Comparison of ENCODE assay signal across 20 mouse cellular contexts in the genomic region with DNA sequence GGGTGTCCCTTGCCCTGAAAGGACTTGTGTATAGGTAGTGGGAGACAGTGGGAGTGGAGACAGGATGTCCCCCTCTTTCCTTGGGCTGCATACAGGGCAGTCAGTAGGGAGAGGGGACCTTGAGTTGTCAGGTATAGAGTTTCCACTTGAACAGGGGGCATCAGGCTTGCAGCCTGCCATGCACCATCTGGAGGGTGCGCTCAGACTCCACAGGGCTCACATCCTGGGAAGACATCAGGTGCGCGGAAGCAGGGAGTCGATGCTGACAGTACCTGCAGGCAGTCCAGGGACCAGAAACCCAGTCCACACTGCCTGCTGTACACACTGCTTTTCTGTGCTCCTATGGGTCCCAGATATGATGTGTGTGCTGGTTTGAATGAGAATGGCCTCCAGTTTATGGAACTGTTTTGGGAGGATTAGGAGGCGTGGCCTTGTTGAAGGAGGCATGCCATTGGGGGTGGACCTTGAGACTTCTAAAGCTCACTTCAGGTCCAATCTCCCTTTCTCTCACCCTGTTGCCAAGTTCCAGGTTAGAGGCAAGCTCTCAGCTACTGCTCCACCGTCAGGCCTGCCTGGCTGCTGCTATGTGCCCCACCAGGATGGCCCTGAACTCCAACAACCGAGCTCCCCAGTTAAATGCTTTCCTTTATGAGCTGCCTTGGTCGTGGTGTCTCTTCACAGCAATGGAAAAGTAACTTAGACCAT.
DNase-seq lines count a peak whose midpoint lies in the region; ATAC-seq lines count a peak whose summit lies in the region.
"Had no signal": no experiment of that assay in that cellular context is flagged by ENCODE, and none has a peak within 500 bp of the region (broad histone marks: within the 10 kb centered on the region; RNA-seq: fewer than 3 reads in every experiment).

No protein-coding gene starts in this region.

- H3K4me2 ChIP-seq in embryonic facial prominence, embryonic 12.5 days (replicated peaks): no peak overlapping the region; the same call in 1 of the 2 replicates
- no peak overlapping the region for H3K4me2 ChIP-seq in lung, embryonic 16.5 days (ENCODE audit: low read depth, low read length)
- no peak overlapping the region for H3K4me2 ChIP-seq in forebrain, embryonic 11.5 days (ENCODE audit: low read depth, low read length, severe bottlenecking)
- no peak overlapping the region for H3K4me2 ChIP-seq in hindbrain, embryonic 15.5 days
- H3K4me2 ChIP-seq: heart, embryonic 12.5 days; kidney, embryonic 15.5 days; liver, embryonic 11.5 days had no signal

- peaks cover 3% of the 10 kb centered on the region; the same call in 1 of the 2 replicates for H3K4me1 ChIP-seq in embryonic facial prominence, embryonic 12.5 days
- peaks cover 6% of the 10 kb centered on the region; the same call in 1 of the 2 replicates for H3K4me1 ChIP-seq in embryonic facial prominence, embryonic 10.5 days
- peaks cover 7% of the 10 kb centered on the region for H3K4me1 ChIP-seq in lung, embryonic 16.5 days (replicated peaks; ENCODE audit: control insufficient read depth, insufficient read depth, low read length)
- H3K4me1 ChIP-seq in forebrain, embryonic 11.5 days (replicated peaks; ENCODE audit: control insufficient read depth, insufficient read depth, low read length): no peaks in the 10 kb centered on the region
- peaks cover 25% of the 10 kb centered on the region for H3K4me1 ChIP-seq in hindbrain, embryonic 15.5 days (replicated peaks)
- H3K4me1 ChIP-seq: heart, embryonic 12.5 days; kidney, embryonic 15.5 days; limb, embryonic 10.5 days had no signal

- H3K27ac ChIP-seq in embryonic facial prominence, embryonic 12.5 days: peak overlapping the region; percentile 60; the same call in 1 of the 2 replicates
- H3K27ac ChIP-seq in embryonic facial prominence, embryonic 10.5 days (replicated peaks): no peak overlapping the region; the same call in 1 of the 2 replicates
- H3K27ac ChIP-seq in lung, embryonic 16.5 days (ENCODE audit: low read length): peak overlapping the region; percentile 43
- H3K27ac ChIP-seq in forebrain, embryonic 11.5 days (ENCODE audit: low read depth, low read length): peak overlapping the region; percentile 42; the same call in 1 of the 2 replicates
- H3K27ac ChIP-seq in hindbrain, embryonic 15.5 days (replicated peaks): peak overlapping the region; percentile 50
- H3K27ac ChIP-seq: kidney, embryonic 15.5 days; limb, embryonic 10.5 days had no signal

- H3K27me3 ChIP-seq in embryonic facial prominence, embryonic 12.5 days: no peaks in the 10 kb centered on the region
- no peaks in the 10 kb centered on the region for H3K27me3 ChIP-seq in embryonic facial prominence, embryonic 10.5 days (replicated peaks; ENCODE audit: low read depth, poor library complexity, severe bottlenecking)
- no peaks in the 10 kb centered on the region for H3K27me3 ChIP-seq in lung, embryonic 16.5 days (ENCODE audit: control insufficient read depth, insufficient read depth, low read depth, low read length)
- H3K27me3 ChIP-seq in forebrain, embryonic 11.5 days (ENCODE audit: control insufficient read depth, insufficient read depth, low read length): no peaks in the 10 kb centered on the region
- no peaks in the 10 kb centered on the region for H3K27me3 ChIP-seq in hindbrain, embryonic 15.5 days
- H3K27me3 ChIP-seq: kidney, embryonic 15.5 days had no signal

- WGBS in embryonic facial prominence, embryonic 12.5 days: 80% methylated on average over 8 of the region's 8 CpGs
- 85% methylated on average over 8 of the region's 8 CpGs for WGBS in embryonic facial prominence, embryonic 10.5 days
- 78% methylated on average over 8 of the region's 8 CpGs for WGBS in lung, embryonic 16.5 days
- WGBS in forebrain, embryonic 11.5 days: 85% methylated on average over 8 of the region's 8 CpGs
- WGBS in hindbrain, embryonic 15.5 days: 74% methylated on average over 8 of the region's 8 CpGs

- no peak overlapping the region for H3K9ac ChIP-seq in embryonic facial prominence, embryonic 12.5 days
- H3K9ac ChIP-seq in lung, embryonic 16.5 days (ENCODE audit: low read length): no peak overlapping the region
- H3K9ac ChIP-seq in forebrain, embryonic 11.5 days (ENCODE audit: low read length): no peak overlapping the region
- no peak overlapping the region for H3K9ac ChIP-seq in hindbrain, embryonic 15.5 days
- H3K9ac ChIP-seq: heart, embryonic 12.5 days; kidney, embryonic 15.5 days had no signal

- no peaks in the 10 kb centered on the region for H3K36me3 ChIP-seq in embryonic facial prominence, embryonic 12.5 days
- no peaks in the 10 kb centered on the region for H3K36me3 ChIP-seq in embryonic facial prominence, embryonic 10.5 days (replicated peaks)
- no peaks in the 10 kb centered on the region for H3K36me3 ChIP-seq in lung, embryonic 16.5 days (ENCODE audit: control insufficient read depth, insufficient read depth, low read length)
- H3K36me3 ChIP-seq in forebrain, embryonic 11.5 days (ENCODE audit: control insufficient read depth, insufficient read depth, low read length): no peaks in the 10 kb centered on the region
- H3K36me3 ChIP-seq in hindbrain, embryonic 15.5 days: no peaks in the 10 kb centered on the region
- H3K36me3 ChIP-seq: heart, embryonic 12.5 days; kidney, embryonic 15.5 days; limb, embryonic 10.5 days had no signal

- DNase-seq in embryonic facial prominence, embryonic 10.5 days (ENCODE audit: low spot score): no peak
- DNase-seq in lung, postnatal 14 days: no peak
- no peak for DNase-seq in forebrain, embryonic 11.5 days (ENCODE audit: low spot score)
- no peak for DNase-seq in right cerebral cortex, postnatal 4 days
- DNase-seq in embryo, embryonic 10 days (ENCODE audit: low spot score): no peak
- DNase-seq: adrenal gland, adult 8-10 months; B cell, adult 2 months; heart, postnatal 36 days; layer of hippocampus, postnatal 36 days; lung, adult 2 months; right cerebral cortex, postnatal 25 days; thymus, postnatal 14 days had no signal

- H3K4me3 ChIP-seq in embryonic facial prominence, embryonic 12.5 days: no peak overlapping the region
- H3K4me3 ChIP-seq in embryonic facial prominence, embryonic 10.5 days: no peak overlapping the region
- H3K4me3 ChIP-seq in lung, embryonic 16.5 days (ENCODE audit: low read length): no peak overlapping the region
- no peak overlapping the region for H3K4me3 ChIP-seq in forebrain, embryonic 11.5 days (ENCODE audit: low read depth, low read length)
- H3K4me3 ChIP-seq in hindbrain, embryonic 15.5 days: no peak overlapping the region
- H3K4me3 ChIP-seq: heart, embryonic 12.5 days; kidney, embryonic 15.5 days; limb, embryonic 10.5 days had no signal

- ATAC-seq in embryonic facial prominence, embryonic 12.5 days (ENCODE audit: insufficient number of reproducible peaks, insufficient read depth, low FRiP score, low TSS enrichment): no peak
- peak; percentile 18 for ATAC-seq in lung, embryonic 16.5 days (ENCODE audit: low read depth)
- ATAC-seq in forebrain, embryonic 11.5 days (replicated peaks; ENCODE audit: low FRiP score): no peak
- no peak; the same call in 1 of the 2 replicates for ATAC-seq in hindbrain, embryonic 15.5 days (ENCODE audit: low FRiP score, low read depth)
- ATAC-seq: intestine, embryonic 16.5 days had no signal

- H3K9me3 ChIP-seq in embryonic facial prominence, embryonic 12.5 days: 0 out of 2 replicates have a peak, but pooled peaks cover 6% of the 10 kb centered on the region
- peaks cover 8% of the 10 kb centered on the region for H3K9me3 ChIP-seq in embryonic facial prominence, embryonic 10.5 days
- H3K9me3 ChIP-seq in lung, embryonic 16.5 days (ENCODE audit: control insufficient read depth, low read length): peaks cover 5% of the 10 kb centered on the region; the same call in 1 of the 2 replicates
- H3K9me3 ChIP-seq in forebrain, embryonic 11.5 days (ENCODE audit: control insufficient read depth, low read length): peaks cover 4% of the 10 kb centered on the region; the same call in 1 of the 2 replicates
- H3K9me3 ChIP-seq in hindbrain, embryonic 15.5 days: no peaks in the 10 kb centered on the region
- H3K9me3 ChIP-seq: kidney, embryonic 15.5 days had no signal
